In genomic region chr1:180386951-180387749, GRCm38 (mm10) we compare ENCODE assay signal across 8 mouse cellular contexts. TPM values are rescaled to one million over a fixed set of nuclear protein-coding genes. Genes with fewer than 3 reads are reported as not detected.
DNase-seq lines count a peak whose midpoint lies in the region; ATAC-seq lines count a peak whose summit lies in the region.

No protein-coding gene starts in this region.

- H3K9ac ChIP-seq in intestine, embryonic 14.5 days (ENCODE audit: low read length): peak overlapping the region; percentile 54

- H3K4me2 ChIP-seq in intestine, embryonic 14.5 days (ENCODE audit: low read length): peak overlapping the region; percentile 82

- DNase-seq in adipocyte (ENCODE audit: low spot score): peak; percentile 99
- peak; percentile 99 for DNase-seq in embryo, embryonic 10 days (ENCODE audit: low spot score)
- DNase-seq in gastrocnemius, postnatal 14 days: peak; percentile 99
- DNase-seq in intestine, embryonic 14.5 days (ENCODE audit: low spot score): peak; percentile 100
- peak; percentile 97 for DNase-seq in left cerebral cortex, postnatal 14 days (ENCODE audit: low spot score in 2 of 2)
- peak; percentile 98 for DNase-seq in mesoderm, embryonic 11.5 days (ENCODE audit: low read depth, low spot score)
- DNase-seq in right cerebral cortex, postnatal 36 days (ENCODE audit: low spot score in 2 of 2): peak; percentile 98
- DNase-seq in yolk sac, embryonic 10.5 days (ENCODE audit: low spot score): peak; percentile 99

- 2% methylated on average over 27 of the region's 27 CpGs for WGBS in intestine, embryonic 14.5 days

- H3K4me3 ChIP-seq in intestine, embryonic 14.5 days (ENCODE audit: low read depth, low read length): peak overlapping the region; percentile 37

- no peaks in the 10 kb centered on the region for H3K36me3 ChIP-seq in intestine, embryonic 14.5 days (ENCODE audit: control insufficient read depth, insufficient read depth, low read length)

- ATAC-seq in intestine, embryonic 14.5 days (replicated peaks; ENCODE audit: low FRiP score, low TSS enrichment, low read depth): peak; percentile 97

- intact Hi-C loops in gastrocnemius, postnatal 14 days (cut with DNase I; ENCODE audit: low total_unique reads): loop anchor here (10.0 kb wide), 1 partner anchor 52 kb away; the partner anchor contains the start of gene Itpkb
- intact Hi-C loops in left cerebral cortex, postnatal 14 days (cut with DNase I): loop anchor here (5.0 kb wide), 2 partner anchors 55 to 120 kb away; partner anchors contain the start of gene Itpkb

- no peaks in the 10 kb centered on the region for H3K9me3 ChIP-seq in intestine, embryonic 14.5 days (ENCODE audit: control insufficient read depth, low read length)

- H3K27ac ChIP-seq in intestine, embryonic 14.5 days (ENCODE audit: low read depth): peak overlapping the region; percentile 87

- H3K27me3 ChIP-seq in intestine, embryonic 14.5 days (replicated peaks; ENCODE audit: control insufficient read depth, insufficient read depth, low read length): no peaks in the 10 kb centered on the region

- peaks cover 33% of the 10 kb centered on the region for H3K4me1 ChIP-seq in intestine, embryonic 14.5 days (replicated peaks; ENCODE audit: control insufficient read depth, insufficient read depth, low read length)

RNA-seq across cellular contexts. Expression of gene Itpkb, which starts 56.9 kb away (rescaled TPM):
- total RNA-seq in gastrocnemius, postnatal 14 days (2021): 10 to 100 TPM; 27.6 to 28.6 TPM
- 6.7 and 8.3 TPM in 2 replicates for polyA plus RNA-seq in intestine, embryonic 14.5 days (2014; fragmentation: Nextera tagmentation; extraction: Ambion mirVana)
- 10 to 100 TPM; 14.0 to 14.3 TPM for total RNA-seq in left cerebral cortex, postnatal 14 days (2021)

Comparison
In these comparisons a context has a peak if more than half of its experiments do, and no peak if none do; other contexts are left out.
1. Peak in every context shown above with its lines: DNase-seq, ATAC-seq, H3K4me3 ChIP-seq and H3K27ac ChIP-seq.